Mouse (Mus musculus) midbrain, embryonic 11.5 days (tissue): ENCODE measurements around the gene Irgm1. TPM values are rescaled to one million over a fixed set of nuclear protein-coding genes. Genes with fewer than 3 reads are reported as not detected.
"Not testable (repeated sequence)": the region's sequence is repeated elsewhere in the genome, so short reads cannot be mapped to it uniquely, and the experiment has no call there.

Experiments used
- ATAC-seq: fragments of 200-750 bp; cut with Nextera tagmentation; 2 replicates; pipeline ENCODE4 v1.8.0; 2017; ENCODE audit warnings: moderate TSS enrichment, moderate library complexity; ENCODE audit not compliant: low FRiP score
- DNase-seq: peaks from one replicate; pipeline ENCODE4 v3.0.0; 2015; ENCODE audit warnings: low spot score; ENCODE audit errors: missing footprints
- H3K27ac ChIP-seq: fragments of 300-500 bp; sonication (generic); 2 replicates; pipeline ENCODE4 v1.5.1; 2014; ENCODE audit warnings: low read depth, low read length
- H3K27me3 ChIP-seq: fragments of 300-500 bp; sonication (generic); 2 replicates; pipeline ENCODE4 v1.6.1; 2014; ENCODE audit warnings: mild to moderate bottlenecking, low read length, moderate library complexity, mixed read lengths; ENCODE audit not compliant: control insufficient read depth, insufficient read depth
- H3K36me3 ChIP-seq: fragments of 300-500 bp; sonication (generic); 2 replicates; pipeline ENCODE4 v1.6.1; 2014; ENCODE audit warnings: mild to moderate bottlenecking, low read length, moderate library complexity, mixed read lengths; ENCODE audit not compliant: control insufficient read depth, insufficient read depth
- H3K4me1 ChIP-seq: fragments of 300-500 bp; sonication (generic); 2 replicates; pipeline ENCODE4 v1.6.1; 2014; ENCODE audit warnings: low read length; ENCODE audit not compliant: control insufficient read depth, insufficient read depth
- H3K4me2 ChIP-seq: fragments of 300-500 bp; sonication (generic); 2 replicates; pipeline ENCODE4 v1.6.1; 2014; ENCODE audit warnings: mild to moderate bottlenecking, moderate library complexity
- H3K4me3 ChIP-seq: fragments of 300-500 bp; sonication (generic); 2 replicates; pipeline ENCODE4 v1.5.1; 2014; ENCODE audit warnings: low read depth, low read length
- H3K9ac ChIP-seq: fragments of 300-500 bp; sonication (generic); 2 replicates; pipeline ENCODE4 v1.6.1; 2014; ENCODE audit warnings: low read length
- H3K9me3 ChIP-seq: fragments of 300-500 bp; sonication (generic); 2 replicates; pipeline ENCODE4 v1.6.1; 2016; ENCODE audit warnings: low read length; ENCODE audit not compliant: control insufficient read depth
- WGBS: fragments of 180-500 bp; shearing (Covaris S2); extraction: QIAGEN DNeasy Blood & Tissue Kit; methylation state at CpG from one replicate; pipeline ENCODE4 v1.1.7; 2014; 5-methylcytosine and 5-hydroxymethylcytosine counted together
- polyA plus RNA-seq: library from polyadenylated mRNA; unstranded; fragments of >200 nt; fragmentation: Nextera tagmentation; extraction: Ambion mirVana; gene quantifications from 2 replicates; pipeline ENCODE4 v1.2.1, GENCODE M21; 2014

The Irgm1 gene
- polyA plus RNA-seq, 1 experiment from 2014 or later: 2.2 TPM

- DNase-seq (no peak), ATAC-seq (no peak)
- Histone ChIP-seq H3K4me2 (no peak overlapping the region), H3K4me3 (no peak overlapping the region), H3K36me3 (no peaks in the 10 kb centered on the region), H3K4me1 (no peaks in the 10 kb centered on the region), H3K9ac (no peak overlapping the region), H3K27ac (no peak overlapping the region), H3K9me3 (no peaks in the 10 kb centered on the region), H3K27me3 (no peaks in the 10 kb centered on the region)
- WGBS: 64% methylated on average over 5 of the region's 5 CpGs
Measured at GRCm38 (mm10) chr11:48846881-48847280, 24.6 kb downstream of the Irgm1 start.

DNA sequence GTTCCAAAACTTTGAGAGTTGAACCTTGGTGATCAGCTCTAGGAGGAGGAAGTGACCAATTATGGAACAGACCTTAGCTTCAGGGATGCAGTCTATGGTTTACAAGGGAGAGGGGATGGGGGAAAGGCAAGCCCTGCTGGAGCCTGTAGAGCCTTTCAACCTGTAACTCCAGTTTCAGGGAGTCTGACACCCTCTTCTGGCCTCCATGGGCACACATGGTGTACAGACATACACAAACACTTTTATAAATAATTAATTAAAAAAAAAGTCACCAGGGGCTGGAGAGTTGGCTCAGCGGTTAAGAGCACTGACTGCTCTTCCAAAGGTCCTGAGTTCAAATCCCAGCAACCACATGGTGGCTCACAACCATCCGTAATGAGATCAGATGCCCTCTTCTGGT is 25.1 kb downstream of the Irgm1 start:
- H3K9me3 ChIP-seq, H3K9ac ChIP-seq, H3K4me3 ChIP-seq, H3K36me3 ChIP-seq, H3K4me2 ChIP-seq, H3K27ac ChIP-seq, H3K27me3 ChIP-seq, H3K4me1 ChIP-seq, ATAC-seq: not testable (repeated sequence)
- 79% methylated on average over 2 of the region's 2 CpGs for WGBS
- peak; percentile 72 for DNase-seq

- ATAC-seq (no peak), DNase-seq (peak; percentile 21)
- Histone ChIP-seq H3K4me3 (no peak overlapping the region), H3K27ac (no peak overlapping the region), H3K36me3 (no peaks in the 10 kb centered on the region), H3K4me1 (no peaks in the 10 kb centered on the region), H3K27me3 (no peaks in the 10 kb centered on the region), H3K9ac (no peak overlapping the region), H3K9me3 (no peaks in the 10 kb centered on the region), H3K4me2 (no peak overlapping the region)
- WGBS: 41% methylated on average over 13 of the region's 13 CpGs
Measured at GRCm38 (mm10) chr11:48845244-48845815, 26.2 kb downstream of the Irgm1 start.

DNA sequence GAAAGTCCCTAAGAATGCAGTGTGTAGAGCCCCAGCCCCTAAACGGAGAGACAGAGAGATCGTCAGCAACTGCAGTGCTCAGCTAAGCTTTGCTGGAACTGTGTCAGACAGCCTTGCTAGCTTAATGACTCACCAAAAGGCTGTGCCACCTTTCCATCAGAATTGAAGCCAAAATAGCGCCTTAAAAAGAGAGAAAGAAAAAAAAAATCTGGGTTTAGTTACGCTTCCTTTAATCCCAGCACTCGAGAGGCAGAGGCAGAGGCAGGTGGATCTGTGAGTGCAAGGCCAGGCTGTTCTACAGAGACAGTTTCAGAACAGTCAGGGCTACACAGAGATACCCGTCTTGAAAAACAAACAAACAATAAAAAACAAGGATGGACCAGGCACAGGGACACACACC is 27.2 kb downstream of the Irgm1 start:
- no peaks in the 10 kb centered on the region for H3K9me3 ChIP-seq

DNA sequence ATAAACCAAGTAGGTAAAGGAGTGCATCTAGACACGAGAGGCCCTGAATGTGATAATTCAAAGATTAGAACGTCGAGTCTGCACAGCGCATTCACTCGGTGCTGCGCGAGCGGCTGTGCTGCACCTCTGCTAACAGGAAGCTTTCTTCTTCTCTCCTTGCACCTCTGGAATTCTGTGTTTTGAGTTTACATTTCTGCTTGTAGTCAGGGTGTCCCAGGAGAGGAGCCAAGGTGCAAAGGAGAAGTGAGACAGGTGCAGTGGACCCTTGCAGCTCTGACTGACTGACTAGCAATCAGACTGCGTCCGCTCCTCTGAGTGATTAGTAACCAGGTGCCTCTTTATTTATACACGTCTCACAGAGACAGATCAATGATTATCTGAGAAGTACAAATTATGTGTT is 28.3 kb downstream of the Irgm1 start:
- H3K4me1 ChIP-seq: peaks cover 5% of the 10 kb centered on the region
- H3K27me3 ChIP-seq: peaks cover 12% of the 10 kb centered on the region; the same call in 1 of the 2 replicates
- DNase-seq: no peak
- ATAC-seq: no peak
- no peak overlapping the region for H3K4me2 ChIP-seq
- H3K9ac ChIP-seq: no peak overlapping the region
- 84% methylated on average over 11 of the region's 11 CpGs for WGBS
- H3K27ac ChIP-seq: no peak overlapping the region
- H3K36me3 ChIP-seq: no peaks in the 10 kb centered on the region
- H3K9me3 ChIP-seq: no peaks in the 10 kb centered on the region
- H3K4me3 ChIP-seq: no peak overlapping the region

More for the DNA sequence above, 27.2 kb downstream of the Irgm1 start:
- DNase-seq (peak; percentile 62), ATAC-seq (no peak)
- WGBS: 53% methylated on average over 6 of the region's 6 CpGs
- no peak overlapping the region for H3K9ac ChIP-seq
- peaks cover 2% of the 10 kb centered on the region; the same call in 1 of the 2 replicates for H3K27me3 ChIP-seq
- H3K36me3 ChIP-seq: no peaks in the 10 kb centered on the region
- H3K4me3 ChIP-seq: no peak overlapping the region
- H3K4me2 ChIP-seq: no peak overlapping the region
- H3K27ac ChIP-seq: no peak overlapping the region
- H3K4me1 ChIP-seq: no peaks in the 10 kb centered on the region

DNA sequence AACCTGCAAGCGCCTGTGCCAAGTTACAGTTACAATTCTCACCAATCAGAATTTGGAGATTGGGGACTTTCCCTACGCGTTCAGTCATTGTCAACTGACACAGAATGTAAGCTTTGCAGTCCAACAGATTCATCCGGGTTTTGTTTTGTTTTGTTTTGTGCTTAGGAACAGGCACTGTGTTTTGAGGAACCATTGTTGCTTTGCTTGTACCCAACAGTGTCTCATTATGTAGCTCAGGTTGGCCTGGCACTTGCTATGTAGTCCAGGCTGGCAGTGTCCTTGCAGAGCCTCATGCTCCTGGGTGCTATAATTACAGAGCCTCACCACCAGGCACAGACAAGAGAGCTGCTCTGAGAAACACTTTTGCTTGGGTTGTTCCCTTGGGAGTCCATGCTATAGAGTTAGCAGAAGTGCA is 29.1 kb downstream of the Irgm1 start:
- ATAC-seq: no peak
- H3K9ac ChIP-seq: no peak overlapping the region

DNA sequence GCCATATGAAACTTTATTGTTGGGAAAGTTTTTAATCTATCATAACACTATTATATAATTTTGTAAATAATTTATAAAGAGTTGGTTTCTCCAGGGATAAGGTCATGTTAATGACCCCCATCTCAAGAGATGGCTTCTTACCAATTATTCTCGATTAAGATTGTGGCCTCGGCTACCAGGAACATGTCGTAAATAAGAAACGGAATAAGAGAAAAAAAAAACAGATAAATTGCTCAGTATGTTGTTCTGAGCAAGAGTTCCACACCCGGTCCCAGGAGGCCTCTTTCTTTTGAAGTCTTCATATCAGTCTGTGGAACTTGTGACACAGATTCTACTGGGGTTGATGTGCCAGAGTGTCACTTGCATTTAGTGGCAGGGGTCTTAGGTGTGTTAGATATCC is 30.3 kb downstream of the Irgm1 start:
- Histone ChIP-seq H3K4me3 (no peak overlapping the region), H3K9me3 (no peaks in the 10 kb centered on the region), H3K9ac (no peak overlapping the region), H3K27me3 (peaks cover 22% of the 10 kb centered on the region), H3K4me1 (peaks cover 9% of the 10 kb centered on the region), H3K36me3 (no peaks in the 10 kb centered on the region), H3K4me2 (no peak overlapping the region), H3K27ac (no peak overlapping the region)
- WGBS: 91% methylated on average over 5 of the region's 5 CpGs
- DNase-seq (no peak), ATAC-seq (no peak)

More for the DNA sequence above, 29.1 kb downstream of the Irgm1 start:
- Histone ChIP-seq H3K4me2 (no peak overlapping the region), H3K4me3 (no peak overlapping the region), H3K36me3 (no peaks in the 10 kb centered on the region), H3K27ac (no peak overlapping the region), H3K4me1 (peaks cover 5% of the 10 kb centered on the region), H3K27me3 (peaks cover 13% of the 10 kb centered on the region; the same call in 1 of the 2 replicates), H3K9me3 (no peaks in the 10 kb centered on the region)
- no peak for DNase-seq
- 75% methylated on average over 4 of the region's 4 CpGs for WGBS

DNA sequence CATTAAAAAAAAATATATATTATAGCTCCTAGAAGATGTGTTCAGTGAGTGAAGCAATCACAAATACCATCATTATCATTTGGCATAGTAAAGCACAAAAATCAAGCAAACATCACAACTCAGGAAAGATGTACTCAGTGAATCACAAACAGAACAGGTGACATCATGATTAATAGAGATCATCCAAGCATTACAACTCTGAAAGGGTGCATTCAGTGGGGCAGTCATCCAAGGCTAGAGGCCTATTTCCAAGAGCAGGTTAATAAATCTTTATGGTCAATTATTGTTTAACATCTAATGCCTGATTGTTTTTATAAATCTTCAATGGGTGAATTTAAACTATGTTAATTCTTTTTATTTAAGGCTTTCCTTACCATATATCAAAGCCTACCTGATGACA is 30.7 kb downstream of the Irgm1 start:
- no peaks in the 10 kb centered on the region for H3K9me3 ChIP-seq
- H3K27me3 ChIP-seq: peaks cover 25% of the 10 kb centered on the region
- DNase-seq (no peak), ATAC-seq (no peak)
- H3K9ac ChIP-seq: no peak overlapping the region
- no peaks in the 10 kb centered on the region for H3K36me3 ChIP-seq
- H3K27ac ChIP-seq: no peak overlapping the region
- H3K4me2 ChIP-seq: no peak overlapping the region
- no peak overlapping the region for H3K4me3 ChIP-seq
- H3K4me1 ChIP-seq: peaks cover 9% of the 10 kb centered on the region

DNA sequence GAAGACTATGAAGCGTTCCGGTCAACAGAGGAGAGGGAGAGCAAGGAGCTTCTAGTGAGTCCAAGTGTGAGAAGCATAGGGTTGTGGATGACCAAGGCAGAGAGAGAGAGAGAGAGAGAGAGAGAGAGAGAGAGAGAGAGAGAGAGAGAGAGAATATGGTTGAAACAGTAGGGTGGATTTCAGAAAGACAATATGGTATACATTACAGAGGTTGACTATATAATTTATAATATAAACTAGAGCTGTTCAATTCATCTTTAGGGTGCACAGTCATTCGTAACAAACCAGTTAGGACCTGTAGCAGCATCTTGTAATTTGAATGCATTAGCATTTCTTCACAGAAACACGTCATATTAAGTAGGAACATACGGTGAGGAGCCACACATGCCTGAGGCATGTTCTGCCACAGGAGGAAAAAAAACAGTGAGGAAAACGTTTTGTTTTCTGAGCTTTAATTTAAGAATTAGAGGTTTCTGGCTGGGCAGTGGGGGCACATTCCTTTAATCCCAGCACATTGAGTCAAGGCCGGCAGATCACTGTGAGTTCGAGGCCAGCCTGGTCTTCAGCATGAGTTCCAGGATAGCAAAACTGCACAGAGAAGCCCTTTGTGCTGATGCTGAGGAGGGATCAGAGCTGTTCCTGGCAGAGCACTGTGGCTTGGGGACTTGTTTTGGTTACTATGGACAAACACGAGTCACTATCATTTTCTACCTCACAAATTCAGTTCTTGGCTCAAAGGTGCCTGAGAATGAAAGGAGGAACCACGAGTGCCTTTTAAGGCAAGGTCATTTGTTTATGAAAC is 32.4 kb downstream of the Irgm1 start:
- ATAC-seq: no peak
- Histone ChIP-seq H3K4me2 (peak overlapping the region; percentile 89), H3K9ac (no peak overlapping the region), H3K4me1 (peaks cover 9% of the 10 kb centered on the region), H3K36me3 (no peaks in the 10 kb centered on the region), H3K9me3 (no peaks in the 10 kb centered on the region), H3K27me3 (peaks cover 25% of the 10 kb centered on the region), H3K27ac (no peak overlapping the region), H3K4me3 (no peak overlapping the region)
- DNase-seq: no peak
- 72% methylated on average over 10 of the region's 10 CpGs for WGBS
